Mouse (Mus musculus): Measurements from ENCODE around the gene Kcnip4. TPM values are rescaled to one million over a fixed set of nuclear protein-coding genes. Genes with fewer than 3 reads are reported as not detected.

The Kcnip4 gene
- polyA plus RNA-seq, 1 experiment from 2014 or later = 0.13 TPM

- H3K27ac ChIP-seq (replicated peaks) = no peak overlapping the region
- WGBS (ENCODE audit: insufficient replicate concordance) = 38% methylated on average over 5 of the region's 5 CpGs
- H3K9ac ChIP-seq = no peak overlapping the region
- H3K4me3 ChIP-seq (replicated peaks) = no peak overlapping the region
- no peaks in the 10 kb centered on the region for H3K27me3 ChIP-seq
- no peaks in the 10 kb centered on the region for H3K9me3 ChIP-seq (replicated peaks)
- H3K36me3 ChIP-seq (replicated peaks) = no peaks in the 10 kb centered on the region
- H3K4me2 ChIP-seq = no peak overlapping the region
- ATAC-seq (ENCODE audit: insufficient read depth) = no peak
- H3K4me1 ChIP-seq (replicated peaks) = no peaks in the 10 kb centered on the region
Measured at GRCm38 (mm10) chr5:48544784-48545734, 979.6 kb downstream of the Kcnip4 start.

- Histone ChIP-seq H3K4me1 (replicated peaks) (no peaks in the 10 kb centered on the region), H3K4me3 (replicated peaks) (no peak overlapping the region), H3K36me3 (replicated peaks) (no peaks in the 10 kb centered on the region), H3K27me3 (no peaks in the 10 kb centered on the region), H3K9ac (no peak overlapping the region), H3K9me3 (replicated peaks) (no peaks in the 10 kb centered on the region), H3K27ac (replicated peaks) (no peak overlapping the region), H3K4me2 (no peak overlapping the region)
- WGBS (ENCODE audit: insufficient replicate concordance) = 62% methylated on average over 4 of the region's 4 CpGs
- no peak for ATAC-seq (ENCODE audit: insufficient read depth)
Measured at GRCm38 (mm10) chr5:48518035-48518434, 1006.7 kb downstream of the Kcnip4 start.

GRCm38 (mm10) chr5:48513354-48513753 is 1011.4 kb downstream of the Kcnip4 start:
- H3K9me3 ChIP-seq (replicated peaks) = no peaks in the 10 kb centered on the region
- no peak for ATAC-seq (ENCODE audit: insufficient read depth)
- 51% methylated on average over 1 of the region's 1 CpGs for WGBS (ENCODE audit: insufficient replicate concordance)
- H3K9ac ChIP-seq = no peak overlapping the region
- no peak overlapping the region for H3K4me3 ChIP-seq (replicated peaks)
- H3K36me3 ChIP-seq (replicated peaks) = no peaks in the 10 kb centered on the region
- no peak overlapping the region for H3K4me2 ChIP-seq
- H3K27ac ChIP-seq (replicated peaks) = no peak overlapping the region
- H3K27me3 ChIP-seq = no peaks in the 10 kb centered on the region
- no peaks in the 10 kb centered on the region for H3K4me1 ChIP-seq (replicated peaks)

GRCm38 (mm10) chr5:48511357-48511756 is 1013.4 kb downstream of the Kcnip4 start:
- ATAC-seq (ENCODE audit: insufficient read depth) = no peak
- no peaks in the 10 kb centered on the region for H3K36me3 ChIP-seq (replicated peaks)

GRCm38 (mm10) chr5:48510241-48510640 is 1014.5 kb downstream of the Kcnip4 start:
- Histone ChIP-seq H3K4me3 (replicated peaks) (no peak overlapping the region), H3K4me1 (replicated peaks) (no peaks in the 10 kb centered on the region), H3K27ac (replicated peaks) (no peak overlapping the region), H3K4me2 (no peak overlapping the region), H3K9ac (no peak overlapping the region), H3K9me3 (replicated peaks) (no peaks in the 10 kb centered on the region), H3K36me3 (replicated peaks) (no peaks in the 10 kb centered on the region), H3K27me3 (no peaks in the 10 kb centered on the region)
- WGBS (ENCODE audit: insufficient replicate concordance) = 72% methylated on average over 12 of the region's 12 CpGs
- ATAC-seq (ENCODE audit: insufficient read depth) = no peak

More at GRCm38 (mm10) chr5:48511357-48511756, 1013.4 kb downstream of the Kcnip4 start:
- H3K27ac ChIP-seq (replicated peaks) = no peak overlapping the region
- H3K27me3 ChIP-seq = no peaks in the 10 kb centered on the region
- WGBS (ENCODE audit: insufficient replicate concordance) = 19% methylated on average over 1 of the region's 1 CpGs
- no peak overlapping the region for H3K4me3 ChIP-seq (replicated peaks)
- no peak overlapping the region for H3K4me2 ChIP-seq
- H3K9ac ChIP-seq = no peak overlapping the region
- H3K4me1 ChIP-seq (replicated peaks) = no peaks in the 10 kb centered on the region
- no peaks in the 10 kb centered on the region for H3K9me3 ChIP-seq (replicated peaks)

GRCm38 (mm10) chr5:48509194-48509930 is 1015.3 kb downstream of the Kcnip4 start:
- no peak overlapping the region for H3K27ac ChIP-seq (replicated peaks)
- no peak overlapping the region for H3K9ac ChIP-seq
- H3K27me3 ChIP-seq = no peaks in the 10 kb centered on the region
- H3K36me3 ChIP-seq (replicated peaks) = no peaks in the 10 kb centered on the region
- H3K4me3 ChIP-seq (replicated peaks) = no peak overlapping the region
- no peaks in the 10 kb centered on the region for H3K4me1 ChIP-seq (replicated peaks)
- WGBS (ENCODE audit: insufficient replicate concordance) = 46% methylated on average over 18 of the region's 18 CpGs
- H3K4me2 ChIP-seq = no peak overlapping the region
- H3K9me3 ChIP-seq (replicated peaks) = no peaks in the 10 kb centered on the region
- ATAC-seq (ENCODE audit: insufficient read depth) = no peak

- H3K4me1 ChIP-seq (replicated peaks) = no peaks in the 10 kb centered on the region
- no peak overlapping the region for H3K27ac ChIP-seq (replicated peaks)
- no peaks in the 10 kb centered on the region for H3K36me3 ChIP-seq (replicated peaks)
- H3K9me3 ChIP-seq (replicated peaks) = no peaks in the 10 kb centered on the region
- no peaks in the 10 kb centered on the region for H3K27me3 ChIP-seq
- H3K9ac ChIP-seq = no peak overlapping the region
- ATAC-seq (ENCODE audit: insufficient read depth) = no peak
- WGBS (ENCODE audit: insufficient replicate concordance) = 42% methylated on average over 3 of the region's 3 CpGs
- no peak overlapping the region for H3K4me3 ChIP-seq (replicated peaks)
- H3K4me2 ChIP-seq = no peak overlapping the region
Measured at GRCm38 (mm10) chr5:48503094-48503493, 1021.6 kb downstream of the Kcnip4 start.

- Histone ChIP-seq H3K4me3 (replicated peaks) (no peak overlapping the region), H3K27me3 (no peaks in the 10 kb centered on the region), H3K36me3 (replicated peaks) (no peaks in the 10 kb centered on the region), H3K4me1 (replicated peaks) (no peaks in the 10 kb centered on the region), H3K27ac (replicated peaks) (no peak overlapping the region), H3K9me3 (replicated peaks) (no peaks in the 10 kb centered on the region), H3K9ac (no peak overlapping the region), H3K4me2 (no peak overlapping the region)
- no peak for ATAC-seq (ENCODE audit: insufficient read depth)
Measured at GRCm38 (mm10) chr5:48502442-48502841, 1022.3 kb downstream of the Kcnip4 start.

GRCm38 (mm10) chr5:48500204-48500603 is 1024.5 kb downstream of the Kcnip4 start:
- no peak overlapping the region for H3K27ac ChIP-seq (replicated peaks)
- H3K4me3 ChIP-seq (replicated peaks) = no peak overlapping the region
- H3K4me2 ChIP-seq = no peak overlapping the region
- H3K9me3 ChIP-seq (replicated peaks) = no peaks in the 10 kb centered on the region
- ATAC-seq (ENCODE audit: insufficient read depth) = no peak
- H3K9ac ChIP-seq = no peak overlapping the region
- 39% methylated on average over 5 of the region's 5 CpGs for WGBS (ENCODE audit: insufficient replicate concordance)
- H3K4me1 ChIP-seq (replicated peaks) = no peaks in the 10 kb centered on the region
- no peaks in the 10 kb centered on the region for H3K27me3 ChIP-seq
- no peaks in the 10 kb centered on the region for H3K36me3 ChIP-seq (replicated peaks)

- H3K36me3 ChIP-seq (replicated peaks) = no peaks in the 10 kb centered on the region
- no peaks in the 10 kb centered on the region for H3K4me1 ChIP-seq (replicated peaks)
- H3K27me3 ChIP-seq = no peaks in the 10 kb centered on the region
- H3K27ac ChIP-seq (replicated peaks) = no peak overlapping the region
- WGBS (ENCODE audit: insufficient replicate concordance) = 53% methylated on average over 3 of the region's 3 CpGs
- no peak for ATAC-seq (ENCODE audit: insufficient read depth)
- no peak overlapping the region for H3K9ac ChIP-seq
- no peak overlapping the region for H3K4me2 ChIP-seq
- H3K9me3 ChIP-seq (replicated peaks) = no peaks in the 10 kb centered on the region
- no peak overlapping the region for H3K4me3 ChIP-seq (replicated peaks)
Measured at GRCm38 (mm10) chr5:48490864-48491477, 1033.7 kb downstream of the Kcnip4 start.

All from liver, embryonic 15.5 days (tissue).